Mouse (Mus musculus): ENCODE data around the gene Dkc1. TPM values are rescaled to one million over a fixed set of nuclear protein-coding genes. Genes with fewer than 3 reads are reported as not detected.

Gene Dkc1
- polyA plus RNA-seq, 1 experiment from 2014 or later = 233 TPM

DNA sequence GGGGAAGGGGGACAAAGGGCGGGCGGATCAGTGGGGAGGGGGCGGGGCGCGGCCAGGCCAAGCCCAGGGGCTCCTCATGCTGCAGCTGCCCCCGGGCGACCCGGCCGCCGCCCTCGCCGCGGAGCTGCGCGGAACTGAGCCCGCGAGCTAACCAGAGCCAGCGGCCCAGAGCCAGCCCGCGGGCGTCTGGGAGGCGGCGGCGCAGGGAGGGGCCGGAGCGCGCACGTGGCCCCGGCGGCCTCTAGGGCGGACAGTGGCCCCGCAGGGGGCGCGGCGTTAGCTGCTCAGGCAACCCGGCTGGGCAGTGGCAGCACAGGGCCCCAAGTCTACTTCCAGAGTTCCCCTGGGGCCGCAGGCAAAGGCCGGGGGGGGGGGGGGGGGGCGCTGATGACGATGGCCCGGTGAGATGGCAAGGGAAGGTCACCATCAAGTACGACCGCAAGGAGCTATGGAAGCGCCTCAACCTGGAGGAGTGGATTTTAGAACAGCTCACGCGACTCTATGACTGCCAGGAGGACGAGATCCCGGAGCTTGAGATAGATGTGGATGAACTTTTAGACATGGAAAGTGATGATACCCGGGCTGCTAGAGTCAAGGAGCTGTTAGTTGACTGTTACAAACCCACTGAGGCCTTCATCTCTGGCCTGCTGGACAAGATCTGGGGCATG is 60.1 kb downstream of the Dkc1 start:
- H3K4me3 ChIP-seq = peak overlapping the region; percentile 51
- H3K9me3 ChIP-seq (replicated peaks) = no peaks in the 10 kb centered on the region
- H3K36me3 ChIP-seq = no peaks in the 10 kb centered on the region
- 14% methylated on average over 25 of the region's 49 CpGs for WGBS
- H3K4me1 ChIP-seq = no peaks in the 10 kb centered on the region
- peak; percentile 60 for DNase-seq (ENCODE audit: low spot score)
- peak overlapping the region; percentile 77 for H3K27ac ChIP-seq (replicated peaks)
- H3K27me3 ChIP-seq (ENCODE audit: low read depth, poor library complexity, severe bottlenecking) = no peaks in the 10 kb centered on the region

Other genes with a start within 250 kb of the Dkc1 start
- gene Gab3, start 10.4 kb upstream of the Dkc1 start, polyA plus RNA-seq (2016; fragmentation: Nextera tagmentation; extraction: Ambion mirVana) = 0.83 and 1.0 TPM in 2 replicates
- 21.9 and 27.1 TPM in 2 replicates for gene Mpp1, start 35.2 kb downstream of the Dkc1 start, polyA plus RNA-seq (2016; fragmentation: Nextera tagmentation; extraction: Ambion mirVana)
- gene Smim9, start 67.9 kb downstream of the Dkc1 start, polyA plus RNA-seq (2016; fragmentation: Nextera tagmentation; extraction: Ambion mirVana) = not detected in 2 replicates